Mouse (Mus musculus) lung, adult 2 months (tissue): ENCODE measurements around the gene Polr3a.

ENCODE experiments used
- CTCF ChIP-seq: fragments of 200-500 bp; IDR thresholded peaks from 2 replicates; pipeline ENCODE4 v1.5.1; 2011; ENCODE audit warnings: mild to moderate bottlenecking, low read length, control low read depth; ENCODE audit not compliant: insufficient read depth
- POLR2A ChIP-seq: fragments of 200-500 bp; IDR thresholded peaks from 2 replicates; pipeline ENCODE4 v1.6.1; 2011; ENCODE audit warnings: low read depth, mild to moderate bottlenecking, control low read depth, low read length, borderline replicate concordance; ENCODE audit errors: extremely low read depth

- TF ChIP-seq CTCF (no peak), POLR2A (no peak)
Observed at GRCm38 (mm10) chr14:24510218-24510617, 23.4 kb upstream of the Polr3a start.
